Mouse (Mus musculus) embryonic facial prominence, embryonic 10.5 days (tissue): ENCODE data around the gene Lsg1. TPM values are rescaled to one million over a fixed set of nuclear protein-coding genes. Genes with fewer than 3 reads are reported as not detected.

ENCODE experiments used
- DNase-seq: peaks from one replicate; pipeline ENCODE4 v3.0.0-alpha.2; 2017; ENCODE audit warnings: low spot score
- H3K27ac ChIP-seq: fragments of 300-500 bp; sonication (generic); replicated peaks from 2 replicates; pipeline ENCODE4 v1.5.1; 2016; ENCODE audit warnings: mild to moderate bottlenecking
- H3K27me3 ChIP-seq: fragments of 300-500 bp; sonication (generic); replicated peaks from 2 replicates; pipeline ENCODE4 v1.6.1; 2016; ENCODE audit warnings: low read depth, mild to moderate bottlenecking; ENCODE audit not compliant: poor library complexity, severe bottlenecking
- H3K36me3 ChIP-seq: fragments of 300-500 bp; sonication (generic); replicated peaks from 2 replicates; pipeline ENCODE4 v1.6.1; 2016; ENCODE audit warnings: mild to moderate bottlenecking, moderate library complexity
- H3K4me1 ChIP-seq: fragments of 300-500 bp; sonication (generic); 2 replicates; pipeline ENCODE4 v1.6.1; 2016
- H3K4me3 ChIP-seq: fragments of 300-500 bp; sonication (generic); 2 replicates; pipeline ENCODE4 v1.5.1; 2016; ENCODE audit warnings: mild to moderate bottlenecking, moderate library complexity
- H3K9me3 ChIP-seq: fragments of 300-500 bp; sonication (generic); 2 replicates; pipeline ENCODE4 v1.6.1; 2016; ENCODE audit warnings: mild to moderate bottlenecking
- WGBS: fragments of 180-500 bp; shearing (Covaris S2); methylation state at CpG from one replicate; pipeline ENCODE4 v1.1.7; 2016; 5-methylcytosine and 5-hydroxymethylcytosine counted together
- polyA plus RNA-seq: library from polyadenylated mRNA; unstranded; fragments of >200 nt; fragmentation: Nextera tagmentation; extraction: Ambion mirVana; gene quantifications from 2 replicates; pipeline ENCODE4 v1.2.1, GENCODE M21; 2016

Lsg1 gene
- polyA plus RNA-seq, 1 experiment from 2014 or later, result 95.3 TPM

DNA sequence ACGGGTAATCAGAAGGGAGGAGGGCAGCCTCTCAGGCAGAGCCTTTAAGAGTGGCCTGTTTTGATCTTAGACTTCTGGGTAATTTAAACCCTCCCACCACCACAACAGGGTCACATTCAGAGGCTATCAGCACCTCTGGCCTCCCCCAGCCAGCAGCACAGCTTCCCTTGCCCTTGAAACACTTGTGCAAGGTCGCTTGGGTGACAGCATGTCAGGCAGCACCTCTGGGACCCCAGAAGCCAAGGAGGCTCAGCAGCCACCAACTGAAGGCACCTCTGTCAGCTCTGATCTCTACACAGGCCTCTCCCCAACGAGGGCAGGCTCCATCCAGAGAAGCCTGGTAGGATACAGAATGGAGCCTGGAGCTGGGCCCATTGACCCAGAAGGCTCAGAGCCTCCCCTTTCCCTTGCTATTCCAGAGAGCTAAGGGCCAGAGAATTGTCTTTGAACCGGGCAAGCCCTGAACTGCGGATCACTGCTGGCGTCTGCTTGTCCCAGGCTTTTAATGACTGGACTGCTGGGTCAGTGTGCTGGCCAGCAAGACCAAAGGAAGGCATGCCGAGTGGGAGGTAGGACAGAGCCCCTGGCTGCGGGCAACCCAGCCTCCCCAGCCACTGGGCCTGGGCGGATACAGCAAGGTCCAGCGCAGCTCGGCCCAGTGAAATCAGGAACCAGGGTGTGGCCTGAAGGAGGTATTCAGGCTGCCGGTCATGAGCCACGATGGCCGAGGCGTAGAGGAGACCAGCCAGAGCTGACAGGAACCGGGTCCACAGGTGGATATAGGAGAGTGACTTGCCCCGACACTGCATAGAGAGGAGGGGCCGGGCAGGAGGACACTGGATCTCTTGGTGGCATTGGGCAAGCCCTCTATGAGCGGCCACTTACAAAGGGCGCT, 47.0 kb downstream of the Lsg1 start:
- no peaks in the 10 kb centered on the region for H3K27me3 ChIP-seq
- 71% methylated on average over 20 of the region's 20 CpGs for WGBS
- no peak for DNase-seq
- H3K27ac ChIP-seq, result no peak overlapping the region
- no peaks in the 10 kb centered on the region for H3K9me3 ChIP-seq
- peaks cover 41% of the 10 kb centered on the region for H3K36me3 ChIP-seq
- H3K4me3 ChIP-seq, result peak overlapping the region; percentile 42
- H3K4me1 ChIP-seq, result peaks cover 12% of the 10 kb centered on the region; the same call in 1 of the 2 replicates

GRCm38 (mm10) chr16:30539433-30539832, 48.0 kb downstream of the Lsg1 start:
- Histone ChIP-seq H3K9me3 (no peaks in the 10 kb centered on the region), H3K4me3 (no peak overlapping the region), H3K27ac (no peak overlapping the region), H3K36me3 (peaks cover 32% of the 10 kb centered on the region), H3K27me3 (no peaks in the 10 kb centered on the region), H3K4me1 (peaks cover 12% of the 10 kb centered on the region; the same call in 1 of the 2 replicates)
- 27% methylated on average over 10 of the region's 10 CpGs for WGBS
- DNase-seq, result peak; percentile 79

DNA sequence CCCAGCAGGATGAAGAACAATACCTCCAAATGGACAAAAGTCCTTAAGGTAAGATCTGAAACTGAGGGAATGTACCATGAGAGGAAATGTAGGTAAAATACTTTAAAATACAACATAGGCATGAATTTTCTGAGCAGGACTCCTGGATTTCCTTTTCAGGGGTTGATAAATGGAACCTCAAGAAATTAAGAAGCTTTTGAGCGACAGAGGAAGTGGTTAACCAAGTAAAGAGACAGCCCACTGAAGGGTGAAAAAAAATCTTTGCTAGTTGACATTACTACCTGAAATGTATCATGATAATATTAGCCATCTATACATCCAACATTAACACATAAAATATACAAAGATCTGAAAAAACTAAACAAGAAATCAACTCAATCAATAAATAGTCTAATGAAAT, 52.3 kb downstream of the Lsg1 start:
- no peak for DNase-seq
- Histone ChIP-seq H3K4me1 (peaks cover 15% of the 10 kb centered on the region; the same call in 1 of the 2 replicates), H3K36me3 (peaks cover 7% of the 10 kb centered on the region), H3K27ac (no peak overlapping the region), H3K27me3 (no peaks in the 10 kb centered on the region), H3K4me3 (no peak overlapping the region), H3K9me3 (no peaks in the 10 kb centered on the region)
- WGBS, result 92% methylated on average over 1 of the region's 1 CpGs

DNA sequence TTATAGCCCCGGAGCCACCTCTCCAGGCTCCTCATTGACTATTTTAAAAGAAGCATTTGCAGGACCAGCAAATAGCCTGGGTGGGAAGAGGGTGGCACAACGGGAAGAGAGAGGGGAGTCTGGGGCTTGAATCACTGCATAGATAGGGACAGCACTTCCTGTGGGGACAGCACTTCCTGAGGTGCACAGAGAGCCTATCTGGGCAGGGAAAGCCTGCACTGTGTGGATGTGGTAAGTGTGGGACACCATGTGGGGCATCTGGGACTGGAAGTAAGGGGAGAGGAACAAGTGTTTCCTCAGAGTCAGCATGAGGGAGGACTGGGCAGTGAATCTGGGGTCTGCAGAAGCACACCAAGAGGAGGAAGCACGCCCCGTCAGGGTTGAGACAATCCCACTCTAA, 53.8 kb downstream of the Lsg1 start:
- H3K27me3 ChIP-seq, result no peaks in the 10 kb centered on the region
- no peak overlapping the region for H3K4me3 ChIP-seq
- 70% methylated on average over 4 of the region's 4 CpGs for WGBS
- peaks cover 21% of the 10 kb centered on the region for H3K36me3 ChIP-seq
- H3K4me1 ChIP-seq, result peaks cover 14% of the 10 kb centered on the region; the same call in 1 of the 2 replicates
- H3K27ac ChIP-seq, result no peak overlapping the region
- no peak for DNase-seq
- H3K9me3 ChIP-seq, result no peaks in the 10 kb centered on the region

- Histone ChIP-seq H3K27ac (no peak overlapping the region), H3K36me3 (peaks cover 24% of the 10 kb centered on the region), H3K4me3 (no peak overlapping the region), H3K4me1 (peaks cover 14% of the 10 kb centered on the region; the same call in 1 of the 2 replicates), H3K27me3 (no peaks in the 10 kb centered on the region), H3K9me3 (no peaks in the 10 kb centered on the region)
- WGBS, result 62% methylated on average over 1 of the region's 1 CpGs
- no peak for DNase-seq
Observed at GRCm38 (mm10) chr16:30532929-30533328, 54.5 kb downstream of the Lsg1 start.

DNA sequence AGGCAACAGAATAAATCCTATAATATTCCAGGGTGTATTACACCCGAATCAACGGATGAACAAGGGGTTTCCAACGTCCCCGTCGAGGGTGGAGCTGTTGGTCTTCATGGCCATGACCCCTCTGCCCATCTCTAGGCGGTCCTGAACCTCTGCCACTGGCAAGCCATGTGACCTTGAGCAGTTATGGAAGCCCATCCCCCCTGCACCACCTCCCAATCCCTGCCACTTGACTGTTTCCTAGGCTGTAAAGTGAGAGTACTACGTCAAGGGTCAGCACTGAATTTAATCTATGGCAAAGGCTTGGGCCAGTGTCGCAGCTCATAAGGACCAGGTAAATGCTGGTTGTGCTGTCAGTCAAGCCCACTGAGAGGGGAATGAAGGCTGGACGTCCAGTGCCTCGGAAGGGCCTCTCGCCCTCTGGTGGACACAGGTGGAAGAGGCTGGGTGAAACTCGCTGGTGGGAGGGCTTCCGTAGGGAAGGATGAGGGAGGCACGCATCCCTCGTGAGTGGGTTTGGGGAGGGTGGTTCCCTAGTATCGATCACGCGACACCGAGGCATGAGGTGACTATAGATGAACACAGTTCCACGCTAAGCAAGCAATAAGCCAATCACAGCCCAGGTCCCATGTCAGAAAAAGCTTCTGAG, 55.5 kb downstream of the Lsg1 start:
- DNase-seq, result peak; percentile 65
- Histone ChIP-seq H3K4me1 (peaks cover 14% of the 10 kb centered on the region; the same call in 1 of the 2 replicates), H3K36me3 (peaks cover 34% of the 10 kb centered on the region), H3K27me3 (no peaks in the 10 kb centered on the region), H3K9me3 (no peaks in the 10 kb centered on the region), H3K27ac (no peak overlapping the region), H3K4me3 (peak overlapping the region; percentile 21; the same call in 1 of the 2 replicates)
- WGBS, result 30% methylated on average over 20 of the region's 20 CpGs

DNA sequence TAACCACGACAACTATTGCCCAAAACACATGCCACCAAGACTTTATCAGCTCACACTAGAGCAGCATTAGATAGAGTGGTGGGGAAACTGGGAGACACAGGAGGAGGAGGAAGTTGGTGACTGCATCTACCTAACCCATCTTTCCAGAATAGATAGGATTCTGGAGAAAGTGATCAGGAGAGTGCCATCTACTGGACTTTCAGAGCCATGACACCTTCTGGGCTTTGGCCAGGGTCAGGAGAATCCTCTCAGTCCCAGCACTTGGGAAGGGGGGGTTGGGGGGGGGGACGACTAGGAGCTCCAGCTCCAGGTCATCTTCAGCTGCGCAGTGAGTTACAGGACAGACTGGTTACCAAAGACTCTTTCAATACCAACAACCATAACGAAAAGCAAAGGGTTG, 56.6 kb downstream of the Lsg1 start:
- DNase-seq, result no peak
- Histone ChIP-seq H3K9me3 (no peaks in the 10 kb centered on the region), H3K27me3 (no peaks in the 10 kb centered on the region), H3K36me3 (peaks cover 37% of the 10 kb centered on the region), H3K4me1 (peaks cover 9% of the 10 kb centered on the region; the same call in 1 of the 2 replicates), H3K27ac (no peak overlapping the region), H3K4me3 (no peak overlapping the region)
- 55% methylated on average over 4 of the region's 4 CpGs for WGBS

DNA sequence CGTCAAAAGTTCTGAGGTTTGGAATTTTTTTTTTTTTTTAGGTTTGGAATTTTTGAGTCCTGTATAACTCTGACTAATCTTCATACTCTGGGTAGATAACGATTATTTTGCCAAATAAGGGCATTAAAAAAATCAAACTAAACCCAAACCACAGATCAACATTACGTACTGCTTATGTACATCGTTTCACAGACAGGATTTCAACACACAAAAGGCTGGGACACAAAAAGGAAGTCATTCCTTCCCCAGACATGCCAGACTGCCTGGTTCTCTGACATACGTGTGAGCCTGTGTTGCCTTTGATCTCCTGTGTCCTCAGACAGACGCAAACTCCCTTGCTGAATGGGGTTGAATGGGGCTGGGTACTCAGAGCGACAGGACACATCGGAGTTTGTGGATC, 59.0 kb downstream of the Lsg1 start:
- Histone ChIP-seq H3K27me3 (no peaks in the 10 kb centered on the region), H3K27ac (no peak overlapping the region), H3K9me3 (no peaks in the 10 kb centered on the region), H3K4me1 (peaks cover 9% of the 10 kb centered on the region; the same call in 1 of the 2 replicates), H3K36me3 (peaks cover 54% of the 10 kb centered on the region), H3K4me3 (no peak overlapping the region)
- no peak for DNase-seq
- WGBS, result 84% methylated on average over 8 of the region's 8 CpGs

- H3K27ac ChIP-seq, result no peak overlapping the region
- WGBS, result 73% methylated on average over 2 of the region's 2 CpGs
- no peak for DNase-seq
- no peaks in the 10 kb centered on the region for H3K9me3 ChIP-seq
- peaks cover 9% of the 10 kb centered on the region; the same call in 1 of the 2 replicates for H3K4me1 ChIP-seq
- no peaks in the 10 kb centered on the region for H3K27me3 ChIP-seq
- H3K36me3 ChIP-seq, result peaks cover 59% of the 10 kb centered on the region
- no peak overlapping the region for H3K4me3 ChIP-seq
Observed at GRCm38 (mm10) chr16:30527889-30528288, 59.5 kb downstream of the Lsg1 start.

DNA sequence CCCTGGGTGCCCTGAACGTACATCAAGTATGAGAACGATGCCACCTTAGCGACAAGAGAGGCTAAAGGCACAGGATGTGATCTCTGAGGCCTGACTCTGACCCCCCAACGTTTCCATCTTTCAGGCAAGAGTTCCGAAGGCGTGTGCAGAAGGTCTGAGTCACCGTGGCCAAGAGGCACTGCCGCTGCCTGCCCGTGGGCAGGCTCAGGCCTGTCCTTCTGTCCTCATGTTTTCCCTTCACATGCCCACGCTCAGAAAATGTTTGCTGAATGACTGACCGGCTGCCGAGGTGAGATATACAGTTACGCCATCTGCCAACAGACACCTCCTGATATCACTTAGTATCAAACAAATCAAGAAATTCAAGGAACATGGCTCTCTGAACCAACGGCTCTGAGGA, 61.6 kb downstream of the Lsg1 start:
- no peak for DNase-seq
- no peak overlapping the region for H3K27ac ChIP-seq
- H3K36me3 ChIP-seq, result peaks cover 69% of the 10 kb centered on the region
- no peaks in the 10 kb centered on the region for H3K4me1 ChIP-seq
- WGBS, result 87% methylated on average over 14 of the region's 14 CpGs
- no peak overlapping the region for H3K4me3 ChIP-seq
- H3K9me3 ChIP-seq, result no peaks in the 10 kb centered on the region
- H3K27me3 ChIP-seq, result no peaks in the 10 kb centered on the region

- no peaks in the 10 kb centered on the region for H3K4me1 ChIP-seq
- H3K27me3 ChIP-seq, result no peaks in the 10 kb centered on the region
- H3K27ac ChIP-seq, result no peak overlapping the region
- H3K36me3 ChIP-seq, result peaks cover 62% of the 10 kb centered on the region
- WGBS, result 89% methylated on average over 6 of the region's 6 CpGs
- DNase-seq, result no peak
- no peak overlapping the region for H3K4me3 ChIP-seq
- no peaks in the 10 kb centered on the region for H3K9me3 ChIP-seq
Observed at GRCm38 (mm10) chr16:30524481-30524880, 62.9 kb downstream of the Lsg1 start.

DNA sequence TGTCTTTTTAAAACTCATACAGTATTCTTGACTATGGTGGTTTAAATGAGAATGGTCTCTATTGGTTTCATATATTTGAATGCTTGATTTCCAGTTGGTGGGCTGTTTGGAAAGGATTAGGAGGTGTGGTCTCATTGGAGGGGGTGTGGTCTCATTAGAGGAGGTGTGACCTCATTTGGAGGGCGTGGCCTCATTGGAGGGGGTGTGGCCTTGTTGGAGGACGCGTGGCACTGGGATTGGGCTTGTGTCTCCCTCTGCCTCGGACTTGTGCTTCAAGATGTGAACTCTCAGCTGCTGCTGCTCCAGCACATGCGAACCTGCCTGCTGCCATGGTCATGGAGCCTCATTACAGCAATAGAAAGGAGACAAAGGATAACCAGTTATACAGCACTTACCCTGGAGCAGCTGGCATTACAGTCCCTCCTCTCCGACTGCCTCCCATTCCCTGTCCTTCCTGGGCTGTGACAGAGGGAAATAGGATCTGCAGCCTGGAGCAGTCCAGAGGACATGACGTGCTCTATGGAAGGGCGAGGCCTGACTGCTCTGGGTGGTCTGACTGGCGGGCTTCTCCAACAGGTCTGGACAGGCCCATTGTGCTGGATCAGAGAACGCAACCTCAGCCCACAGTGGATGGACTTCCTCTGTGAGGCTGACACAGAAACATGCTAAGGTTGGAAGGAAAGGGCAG, 65.0 kb downstream of the Lsg1 start:
- no peak for DNase-seq
- H3K27me3 ChIP-seq, result no peaks in the 10 kb centered on the region
- WGBS, result 59% methylated on average over 10 of the region's 10 CpGs
- H3K4me1 ChIP-seq, result no peaks in the 10 kb centered on the region
- no peak overlapping the region for H3K4me3 ChIP-seq
- no peaks in the 10 kb centered on the region for H3K9me3 ChIP-seq
- H3K27ac ChIP-seq, result no peak overlapping the region
- peaks cover 49% of the 10 kb centered on the region for H3K36me3 ChIP-seq
